28 mouse cellular contexts compared by ENCODE assay signal in the genomic region with DNA sequence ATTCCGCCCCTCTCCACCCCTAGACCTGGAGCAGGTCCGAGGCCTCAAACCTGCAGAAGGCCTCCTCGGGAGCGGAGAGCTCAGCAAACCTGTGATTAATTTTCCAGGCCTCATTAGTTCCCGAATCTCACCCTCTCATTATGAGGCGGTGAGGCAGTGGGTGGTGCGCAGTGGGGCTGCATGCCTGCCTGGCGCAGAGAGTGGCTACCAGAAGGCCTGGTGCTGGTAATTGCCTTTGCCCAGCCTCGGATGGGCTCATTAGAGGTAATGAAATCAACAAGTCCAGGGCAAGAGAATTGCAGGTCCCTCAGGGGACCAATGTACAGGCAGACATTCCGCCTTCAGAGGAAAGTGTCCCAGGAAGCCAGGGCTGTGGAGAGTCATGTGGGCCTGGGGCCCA.
A peak's percentile ranks its signal among the peaks of the same experiment; 100 is the strongest.
DNase-seq lines count a peak whose midpoint lies in the region; ATAC-seq and TF ChIP-seq lines count a peak whose summit lies in the region.
"Had no signal": no experiment of that assay in that cellular context is flagged by ENCODE, and none has a peak within 500 bp of the region (broad histone marks: within the 10 kb centered on the region; RNA-seq: fewer than 3 reads in every experiment).

No protein-coding gene starts in this region.

- 0 out of 2 replicates have a peak overlapping the region, but pooled peaks have one; percentile 35 for H3K27ac ChIP-seq in forebrain, embryonic 10.5 days
- no peak overlapping the region for H3K27ac ChIP-seq in forebrain, embryonic 15.5 days (replicated peaks)
- no peak overlapping the region for H3K27ac ChIP-seq in stomach, embryonic 15.5 days
- H3K27ac ChIP-seq in stomach, postnatal 0 days (replicated peaks), result no peak overlapping the region
- no peak overlapping the region for H3K27ac ChIP-seq in limb, embryonic 14.5 days (replicated peaks; ENCODE audit: low read depth, low read length)
- H3K27ac ChIP-seq: embryonic facial prominence, embryonic 10.5 days; embryonic facial prominence, embryonic 15.5 days; forebrain, embryonic 13.5 days; hindbrain, postnatal 0 days; midbrain, embryonic 12.5 days; neural tube, embryonic 15.5 days had no signal

- peaks cover 23% of the 10 kb centered on the region for H3K4me1 ChIP-seq in forebrain, embryonic 10.5 days
- no peaks in the 10 kb centered on the region for H3K4me1 ChIP-seq in forebrain, embryonic 15.5 days
- no peaks in the 10 kb centered on the region for H3K4me1 ChIP-seq in stomach, embryonic 15.5 days
- H3K4me1 ChIP-seq in stomach, postnatal 0 days (replicated peaks; ENCODE audit: control insufficient read depth, insufficient read depth), result no peaks in the 10 kb centered on the region
- peaks cover 8% of the 10 kb centered on the region; the same call in 1 of the 2 replicates for H3K4me1 ChIP-seq in limb, embryonic 14.5 days (ENCODE audit: control insufficient read depth, insufficient read depth, low read length)
- H3K4me1 ChIP-seq: embryonic facial prominence, embryonic 15.5 days had no signal

- no peak for TF ChIP-seq POLR2A in limb, embryonic 14.5 days (IDR thresholded peaks at IDR 0.05; ENCODE audit: borderline replicate concordance, extremely low read depth, insufficient read depth, insufficient read length)

- peaks cover 14% of the 10 kb centered on the region; the same call in 1 of the 2 replicates for H3K27me3 ChIP-seq in forebrain, embryonic 10.5 days (ENCODE audit: poor library complexity, severe bottlenecking)
- H3K27me3 ChIP-seq in forebrain, embryonic 15.5 days, result no peaks in the 10 kb centered on the region
- no peaks in the 10 kb centered on the region for H3K27me3 ChIP-seq in stomach, embryonic 15.5 days (replicated peaks)
- no peaks in the 10 kb centered on the region for H3K27me3 ChIP-seq in stomach, postnatal 0 days (ENCODE audit: control insufficient read depth, insufficient read depth, low read length)
- no peaks in the 10 kb centered on the region for H3K27me3 ChIP-seq in limb, embryonic 14.5 days (ENCODE audit: control insufficient read depth, insufficient read depth, low read length)
- H3K27me3 ChIP-seq: embryonic facial prominence, embryonic 15.5 days; forebrain, embryonic 13.5 days; midbrain, embryonic 12.5 days; neural tube, embryonic 15.5 days had no signal

- no peak overlapping the region for H3K9ac ChIP-seq in forebrain, embryonic 15.5 days (replicated peaks)
- no peak overlapping the region for H3K9ac ChIP-seq in stomach, embryonic 15.5 days
- no peak overlapping the region for H3K9ac ChIP-seq in stomach, postnatal 0 days (ENCODE audit: low read length)
- no peak overlapping the region for H3K9ac ChIP-seq in limb, embryonic 14.5 days (ENCODE audit: low read depth, low read length, severe bottlenecking)
- H3K9ac ChIP-seq: embryonic facial prominence, embryonic 15.5 days; forebrain, embryonic 13.5 days; midbrain, embryonic 12.5 days; neural tube, embryonic 15.5 days had no signal

- no peak overlapping the region for H3K4me3 ChIP-seq in forebrain, embryonic 10.5 days
- no peak overlapping the region for H3K4me3 ChIP-seq in forebrain, embryonic 15.5 days
- H3K4me3 ChIP-seq in stomach, embryonic 15.5 days (replicated peaks), result no peak overlapping the region
- H3K4me3 ChIP-seq in stomach, postnatal 0 days (ENCODE audit: low read depth, low read length), result no peak overlapping the region
- H3K4me3 ChIP-seq in limb, embryonic 14.5 days (replicated peaks; ENCODE audit: low read length), result no peak overlapping the region
- H3K4me3 ChIP-seq: embryonic facial prominence, embryonic 10.5 days; embryonic facial prominence, embryonic 15.5 days; forebrain, embryonic 13.5 days; midbrain, embryonic 12.5 days; neural tube, embryonic 15.5 days had no signal

- no peaks in the 10 kb centered on the region for H3K36me3 ChIP-seq in forebrain, embryonic 10.5 days (replicated peaks)
- no peaks in the 10 kb centered on the region for H3K36me3 ChIP-seq in forebrain, embryonic 15.5 days
- H3K36me3 ChIP-seq in stomach, embryonic 15.5 days, result no peaks in the 10 kb centered on the region
- H3K36me3 ChIP-seq in stomach, postnatal 0 days (ENCODE audit: control insufficient read depth, insufficient read depth, low read length), result no peaks in the 10 kb centered on the region
- H3K36me3 ChIP-seq in limb, embryonic 14.5 days (ENCODE audit: control insufficient read depth, insufficient read depth, low read length), result no peaks in the 10 kb centered on the region
- H3K36me3 ChIP-seq: embryonic facial prominence, embryonic 10.5 days; embryonic facial prominence, embryonic 15.5 days; G1E; midbrain, embryonic 12.5 days; neural tube, embryonic 15.5 days had no signal

- H3K4me2 ChIP-seq in forebrain, embryonic 15.5 days (replicated peaks), result no peak overlapping the region
- H3K4me2 ChIP-seq in stomach, embryonic 15.5 days, result no peak overlapping the region
- no peak overlapping the region for H3K4me2 ChIP-seq in stomach, postnatal 0 days (replicated peaks; ENCODE audit: low read depth)
- H3K4me2 ChIP-seq in limb, embryonic 14.5 days (replicated peaks; ENCODE audit: low read depth, low read length, severe bottlenecking), result no peak overlapping the region
- H3K4me2 ChIP-seq: embryonic facial prominence, embryonic 15.5 days; forebrain, embryonic 13.5 days; liver, embryonic 11.5 days; midbrain, embryonic 12.5 days; neural tube, embryonic 15.5 days had no signal

- no peak for TF ChIP-seq EP300 in stomach, postnatal 0 days (optimal IDR thresholded peaks at IDR 0.05)

- DNase-seq in forebrain, embryonic 10.5 days (ENCODE audit: extremely low spot score, low spot score), result no peak
- DNase-seq in stomach, postnatal 0 days (ENCODE audit: low spot score), result no peak
- peak; percentile 70 for DNase-seq in forelimb bud, embryonic 11.5 days (ENCODE audit: low read depth, low spot score)
- no peak for DNase-seq in limb, embryonic 14.5 days (ENCODE audit: low spot score)
- no peak for DNase-seq in embryo, embryonic 11 days
- DNase-seq in cerebellum, postnatal 14 days, result no peak
- DNase-seq: adrenal gland, postnatal 25 days; cerebellum, adult 18-20 months; cerebellum, postnatal 10 days; heart, postnatal 14 days; kidney, adult 8-10 months; kidney, postnatal 10 days; layer of hippocampus, postnatal 36 days; left cerebral cortex, postnatal 4 days; lung, postnatal 36 days; right cerebral cortex, postnatal 25 days had no signal

- WGBS in forebrain, embryonic 10.5 days, result 81% methylated on average over 10 of the region's 10 CpGs
- 65% methylated on average over 10 of the region's 10 CpGs for WGBS in forebrain, embryonic 15.5 days
- 82% methylated on average over 10 of the region's 10 CpGs for WGBS in stomach, embryonic 15.5 days
- WGBS in stomach, postnatal 0 days, result 89% methylated on average over 10 of the region's 10 CpGs
- 28% methylated on average over 10 of the region's 10 CpGs for WGBS in limb, embryonic 14.5 days

- TF ChIP-seq CTCF in stomach, postnatal 0 days (IDR thresholded peaks at IDR 0.05; ENCODE audit: low read depth), result no peak

- H3K9me3 ChIP-seq in forebrain, embryonic 10.5 days, result no peaks in the 10 kb centered on the region
- H3K9me3 ChIP-seq in forebrain, embryonic 15.5 days, result no peaks in the 10 kb centered on the region
- H3K9me3 ChIP-seq in stomach, embryonic 15.5 days, result no peaks in the 10 kb centered on the region
- no peaks in the 10 kb centered on the region for H3K9me3 ChIP-seq in stomach, postnatal 0 days (ENCODE audit: control insufficient read depth, low read length)
- no peaks in the 10 kb centered on the region for H3K9me3 ChIP-seq in limb, embryonic 14.5 days (ENCODE audit: control insufficient read depth, low read length)
- H3K9me3 ChIP-seq: embryonic facial prominence, embryonic 10.5 days; embryonic facial prominence, embryonic 15.5 days; forebrain, embryonic 13.5 days; midbrain, embryonic 12.5 days; neural tube, embryonic 15.5 days had no signal

- ATAC-seq in forebrain, embryonic 15.5 days (replicated peaks), result no peak
- ATAC-seq in stomach, embryonic 15.5 days (ENCODE audit: insufficient read depth, low FRiP score, low read depth), result 0 out of 2 replicates have a peak, but pooled peaks have one; percentile 12
- ATAC-seq in stomach, postnatal 0 days (ENCODE audit: low FRiP score, low TSS enrichment), result no peak
- 0 out of 2 replicates have a peak, but pooled peaks have one; percentile 30 for ATAC-seq in limb, embryonic 14.5 days (ENCODE audit: low FRiP score, low read depth)
- ATAC-seq: forebrain, embryonic 13.5 days; hindbrain, postnatal 0 days; intestine, embryonic 16.5 days; Patski had no signal

Comparison
In these comparisons a context has a peak if more than half of its experiments do, and no peak if none do; other contexts are left out.
1. ATAC-seq: peak in stomach, embryonic 15.5 days (single experiment) and limb, embryonic 14.5 days (single experiment); none in forebrain, embryonic 15.5 days (single experiment) and stomach, postnatal 0 days (single experiment).